27 mouse cellular contexts compared by ENCODE assay signal in genomic region chr3:146199486-146199885, GRCm38 (mm10). TPM values are rescaled to one million over a fixed set of nuclear protein-coding genes. Genes with fewer than 3 reads are reported as not detected.
DNase-seq lines count a peak whose midpoint lies in the region; ATAC-seq lines count a peak whose summit lies in the region.
"Had no signal": no experiment of that assay in that cellular context is flagged by ENCODE, and none has a peak within 500 bp of the region (broad histone marks: within the 10 kb centered on the region; RNA-seq: fewer than 3 reads in every experiment).

No protein-coding gene starts in this region.

- H3K9ac ChIP-seq in hindbrain, embryonic 15.5 days, result no peak overlapping the region
- H3K9ac ChIP-seq in hindbrain, embryonic 11.5 days (ENCODE audit: low read depth, low read length), result no peak overlapping the region
- no peak overlapping the region for H3K9ac ChIP-seq in neural tube, embryonic 11.5 days (ENCODE audit: low read length)
- H3K9ac ChIP-seq in neural tube, embryonic 15.5 days (replicated peaks), result no peak overlapping the region
- H3K9ac ChIP-seq in liver, embryonic 12.5 days, result no peak overlapping the region
- H3K9ac ChIP-seq: forebrain, embryonic 13.5 days; heart, embryonic 12.5 days; heart, embryonic 15.5 days had no signal

- H3K9me3 ChIP-seq in heart, embryonic 10.5 days, result no peaks in the 10 kb centered on the region
- no peaks in the 10 kb centered on the region for H3K9me3 ChIP-seq in hindbrain, embryonic 15.5 days
- no peaks in the 10 kb centered on the region for H3K9me3 ChIP-seq in hindbrain, embryonic 11.5 days (ENCODE audit: control insufficient read depth, low read length)
- no peaks in the 10 kb centered on the region for H3K9me3 ChIP-seq in neural tube, embryonic 11.5 days (ENCODE audit: control insufficient read depth, low read length)
- no peaks in the 10 kb centered on the region for H3K9me3 ChIP-seq in neural tube, embryonic 15.5 days (replicated peaks)
- no peaks in the 10 kb centered on the region for H3K9me3 ChIP-seq in liver, embryonic 12.5 days (replicated peaks)
- H3K9me3 ChIP-seq: forebrain, embryonic 10.5 days; forebrain, embryonic 13.5 days; heart, embryonic 12.5 days; heart, embryonic 15.5 days had no signal

- H3K4me1 ChIP-seq in heart, embryonic 10.5 days, result peaks cover 58% of the 10 kb centered on the region
- H3K4me1 ChIP-seq in hindbrain, embryonic 15.5 days (replicated peaks), result 0 out of 2 replicates have a peak, but pooled peaks cover 14% of the 10 kb centered on the region
- H3K4me1 ChIP-seq in hindbrain, embryonic 11.5 days (replicated peaks; ENCODE audit: control insufficient read depth, insufficient read depth, low read length), result no peaks in the 10 kb centered on the region
- H3K4me1 ChIP-seq in neural tube, embryonic 11.5 days (ENCODE audit: control insufficient read depth, insufficient read depth, low read length), result peaks cover 9% of the 10 kb centered on the region; the same call in 1 of the 2 replicates
- H3K4me1 ChIP-seq in neural tube, embryonic 15.5 days, result peaks cover 13% of the 10 kb centered on the region
- H3K4me1 ChIP-seq in liver, embryonic 12.5 days, result no peaks in the 10 kb centered on the region
- H3K4me1 ChIP-seq: forebrain, embryonic 10.5 days; forebrain, embryonic 13.5 days had no signal

- WGBS in heart, embryonic 10.5 days, result 78% methylated on average over 3 of the region's 3 CpGs
- WGBS in hindbrain, embryonic 15.5 days, result 54% methylated on average over 3 of the region's 3 CpGs
- 81% methylated on average over 3 of the region's 3 CpGs for WGBS in hindbrain, embryonic 11.5 days
- WGBS in neural tube, embryonic 11.5 days, result 63% methylated on average over 3 of the region's 3 CpGs
- 32% methylated on average over 3 of the region's 3 CpGs for WGBS in neural tube, embryonic 15.5 days
- 63% methylated on average over 3 of the region's 3 CpGs for WGBS in liver, embryonic 12.5 days (ENCODE audit: insufficient replicate concordance)

- peak; percentile 27; the same call in 1 of the 2 replicates for ATAC-seq in hindbrain, embryonic 15.5 days (ENCODE audit: low FRiP score, low read depth)
- no peak; the same call in 1 of the 2 replicates for ATAC-seq in hindbrain, embryonic 11.5 days (ENCODE audit: low FRiP score)
- ATAC-seq in neural tube, embryonic 11.5 days (ENCODE audit: insufficient read depth, low FRiP score, low TSS enrichment), result peak; percentile 37
- peak; percentile 22; the same call in 1 of the 2 replicates for ATAC-seq in neural tube, embryonic 15.5 days (ENCODE audit: low FRiP score)
- no peak for ATAC-seq in liver, embryonic 12.5 days
- ATAC-seq: activated CD4-positive, CD25-positive, alpha-beta regulatory T cell, adult 4 months; forebrain, embryonic 13.5 days; forebrain, embryonic 16.5 days had no signal

- H3K27me3 ChIP-seq in heart, embryonic 10.5 days (ENCODE audit: insufficient read depth, poor library complexity, severe bottlenecking), result no peaks in the 10 kb centered on the region
- H3K27me3 ChIP-seq in hindbrain, embryonic 15.5 days, result no peaks in the 10 kb centered on the region
- H3K27me3 ChIP-seq in hindbrain, embryonic 11.5 days (ENCODE audit: control insufficient read depth, insufficient read depth, low read length), result 0 out of 2 replicates have a peak, but pooled peaks cover 2% of the 10 kb centered on the region
- 0 out of 2 replicates have a peak, but pooled peaks cover 3% of the 10 kb centered on the region for H3K27me3 ChIP-seq in neural tube, embryonic 11.5 days (ENCODE audit: control insufficient read depth, insufficient read depth, low read length)
- H3K27me3 ChIP-seq in neural tube, embryonic 15.5 days (replicated peaks), result 0 out of 2 replicates have a peak, but pooled peaks cover 7% of the 10 kb centered on the region
- no peaks in the 10 kb centered on the region; the same call in 1 of the 2 replicates for H3K27me3 ChIP-seq in liver, embryonic 12.5 days (replicated peaks)
- H3K27me3 ChIP-seq: forebrain, embryonic 13.5 days; heart, embryonic 12.5 days; heart, embryonic 15.5 days had no signal

- H3K36me3 ChIP-seq in heart, embryonic 10.5 days, result no peaks in the 10 kb centered on the region
- no peaks in the 10 kb centered on the region for H3K36me3 ChIP-seq in hindbrain, embryonic 15.5 days
- no peaks in the 10 kb centered on the region for H3K36me3 ChIP-seq in hindbrain, embryonic 11.5 days (ENCODE audit: control insufficient read depth, insufficient read depth, low read length)
- H3K36me3 ChIP-seq in neural tube, embryonic 11.5 days (ENCODE audit: control insufficient read depth, insufficient read depth, low read length), result no peaks in the 10 kb centered on the region
- H3K36me3 ChIP-seq in neural tube, embryonic 15.5 days, result no peaks in the 10 kb centered on the region
- H3K36me3 ChIP-seq in liver, embryonic 12.5 days, result no peaks in the 10 kb centered on the region
- H3K36me3 ChIP-seq: forebrain, embryonic 10.5 days; heart, embryonic 12.5 days; heart, embryonic 15.5 days had no signal

- no peak overlapping the region for H3K4me2 ChIP-seq in hindbrain, embryonic 15.5 days
- no peak overlapping the region for H3K4me2 ChIP-seq in hindbrain, embryonic 11.5 days (replicated peaks; ENCODE audit: low read depth, low read length)
- H3K4me2 ChIP-seq in neural tube, embryonic 11.5 days (ENCODE audit: low read depth), result no peak overlapping the region
- H3K4me2 ChIP-seq in neural tube, embryonic 15.5 days, result peak overlapping the region; percentile 27; the same call in 1 of the 2 replicates
- H3K4me2 ChIP-seq in liver, embryonic 12.5 days, result no peak overlapping the region
- H3K4me2 ChIP-seq: forebrain, embryonic 13.5 days; heart, embryonic 12.5 days; heart, embryonic 15.5 days had no signal

- H3K4me3 ChIP-seq in heart, embryonic 10.5 days, result no peak overlapping the region
- no peak overlapping the region for H3K4me3 ChIP-seq in hindbrain, embryonic 15.5 days
- no peak overlapping the region for H3K4me3 ChIP-seq in hindbrain, embryonic 11.5 days (ENCODE audit: low read depth, low read length)
- H3K4me3 ChIP-seq in neural tube, embryonic 11.5 days (ENCODE audit: low read depth, low read length), result no peak overlapping the region
- no peak overlapping the region for H3K4me3 ChIP-seq in neural tube, embryonic 15.5 days (replicated peaks)
- no peak overlapping the region for H3K4me3 ChIP-seq in liver, embryonic 12.5 days
- H3K4me3 ChIP-seq: forebrain, embryonic 10.5 days; forebrain, embryonic 13.5 days; heart, embryonic 12.5 days; heart, embryonic 15.5 days had no signal

- 0 out of 2 replicates have a peak overlapping the region, but pooled peaks have one; percentile 36 for H3K27ac ChIP-seq in heart, embryonic 10.5 days
- no peak overlapping the region for H3K27ac ChIP-seq in hindbrain, embryonic 15.5 days (replicated peaks)
- H3K27ac ChIP-seq in hindbrain, embryonic 11.5 days (ENCODE audit: low read depth, low read length), result no peak overlapping the region
- no peak overlapping the region for H3K27ac ChIP-seq in neural tube, embryonic 11.5 days (ENCODE audit: low read depth, low read length)
- no peak overlapping the region for H3K27ac ChIP-seq in neural tube, embryonic 15.5 days (replicated peaks)
- no peak overlapping the region for H3K27ac ChIP-seq in liver, embryonic 12.5 days
- H3K27ac ChIP-seq: forebrain, embryonic 10.5 days; forebrain, embryonic 13.5 days; heart, embryonic 15.5 days had no signal

- no peak for DNase-seq in heart, embryonic 10.5 days (ENCODE audit: low spot score)
- no peak for DNase-seq in heart, adult 18-20 months
- no peak for DNase-seq in hindbrain, embryonic 11.5 days (ENCODE audit: low spot score)
- no peak for DNase-seq in neural tube, embryonic 11.5 days (ENCODE audit: low spot score)
- DNase-seq in neural tube, embryonic 10.5 days (ENCODE audit: extremely low spot score, low spot score), result no peak
- DNase-seq: adrenal gland, adult 8-10 months; adrenal gland, postnatal 25 days; cerebellum, adult 11-12 months; cerebellum, adult 8-10 months; cerebellum, postnatal 10 days; cerebellum, postnatal 36 days; gastrocnemius, postnatal 10 days; gastrocnemius, postnatal 36 days; heart, postnatal 10 days; heart, postnatal 36 days had no signal

RNA-seq across cellular contexts. Expression of gene Lpar3, which starts 21.3 kb away (rescaled TPM):
- 27.0 and 50.0 TPM in 2 replicates for polyA plus RNA-seq in heart, embryonic 10.5 days (2016; fragmentation: Nextera tagmentation; extraction: Ambion mirVana)
- total RNA-seq in heart, adult 18-20 months (2021), result under 1 TPM; 0.10 to 0.41 TPM
- 0.49 TPM in 2 replicates for polyA plus RNA-seq in hindbrain, embryonic 15.5 days (2015; fragmentation: Nextera tagmentation; extraction: Ambion mirVana)
- 1.4 and 1.5 TPM in 2 replicates for polyA plus RNA-seq in hindbrain, embryonic 11.5 days (2014; fragmentation: Nextera tagmentation; extraction: Ambion mirVana)
- 1.4 and 2.4 TPM in 2 replicates for polyA plus RNA-seq in neural tube, embryonic 11.5 days (2014; fragmentation: Nextera tagmentation; extraction: Ambion mirVana)
- 0.78 and 1.3 TPM in 2 replicates for polyA plus RNA-seq in neural tube, embryonic 15.5 days (2015; fragmentation: Nextera tagmentation; extraction: Ambion mirVana)
- 0.05 and 0.06 TPM in 2 replicates for polyA plus RNA-seq in liver, embryonic 12.5 days (2016; fragmentation: Nextera tagmentation; extraction: Ambion mirVana)
- total RNA-seq: granulocyte monocyte progenitor cell, adult 5-6 weeks had no signal
- polyA plus RNA-seq: activated CD4-positive, CD25-positive, alpha-beta regulatory T cell, adult 4 months had no signal

RNA-seq across cellular contexts. Expression of gene Mcoln2, which starts 49.9 kb away (rescaled TPM):
- polyA plus RNA-seq in heart, embryonic 10.5 days (2016; fragmentation: Nextera tagmentation; extraction: Ambion mirVana), result 0.18 and 0.44 TPM in 2 replicates
- under 1 TPM in 1 of 2 experiments, not detected in 1; 0.57 TPM for total RNA-seq in heart, adult 18-20 months (2021)
- polyA plus RNA-seq in hindbrain, embryonic 15.5 days (2015; fragmentation: Nextera tagmentation; extraction: Ambion mirVana), result 0.27 and 0.28 TPM in 2 replicates
- 0.28 and 0.57 TPM in 2 replicates for polyA plus RNA-seq in hindbrain, embryonic 11.5 days (2014; fragmentation: Nextera tagmentation; extraction: Ambion mirVana)
- polyA plus RNA-seq in neural tube, embryonic 11.5 days (2014; fragmentation: Nextera tagmentation; extraction: Ambion mirVana), result 0.28 and 0.49 TPM in 2 replicates
- polyA plus RNA-seq in neural tube, embryonic 15.5 days (2015; fragmentation: Nextera tagmentation; extraction: Ambion mirVana), result 0.37 and 2.3 TPM in 2 replicates
- 5.4 and 5.7 TPM in 2 replicates for polyA plus RNA-seq in liver, embryonic 12.5 days (2016; fragmentation: Nextera tagmentation; extraction: Ambion mirVana)
- total RNA-seq: adrenal gland, postnatal 25 days; gastrocnemius, adult 18-20 months had no signal
- polyA plus RNA-seq: cortical plate, adult 2 months; forebrain, embryonic 16.5 days had no signal

Comparison
In these comparisons a context has a peak if more than half of its experiments do, and no peak if none do; other contexts are left out.
1. ATAC-seq: peak in hindbrain, embryonic 15.5 days (single experiment), neural tube, embryonic 11.5 days (single experiment) and neural tube, embryonic 15.5 days (single experiment); none in hindbrain, embryonic 11.5 days (single experiment) and liver, embryonic 12.5 days (single experiment).